Mouse (Mus musculus) large intestine, adult 2 months (tissue): ENCODE measurements around the gene Olfr370. TPM values are rescaled to one million over a fixed set of nuclear protein-coding genes. Genes with fewer than 3 reads are reported as not detected.

ENCODE experiments used
- polyA plus RNA-seq: library from polyadenylated mRNA; depleted of rRNA; stranded (reverse); fragments of >200 nt; gene quantifications from 2 replicates; pipeline ENCODE4 v1.2.3, GENCODE M21; 2012; rRNA removed

The Olfr370 gene
- polyA plus RNA-seq, 1 experiment: not detected

Other genes with a start within 250 kb of the Olfr370 start
- 0.12 TPM in 1 of 2 replicates, not detected in the other for gene Ucp1, start 245.4 kb upstream of the Olfr370 start, polyA plus RNA-seq
- gene Elmod2, start 203.3 kb upstream of the Olfr370 start, polyA plus RNA-seq: 2.3 and 3.7 TPM in 2 replicates
- gene Mgat4d, start 187.3 kb upstream of the Olfr370 start, polyA plus RNA-seq: not detected in 2 replicates
- 0.03 and 0.04 TPM in 2 replicates for gene Clgn, start 145.9 kb upstream of the Olfr370 start, polyA plus RNA-seq
- 2.6 and 8.2 TPM in 2 replicates for gene Scoc, start 77.4 kb upstream of the Olfr370 start, polyA plus RNA-seq
- gene Ndufb7, start 30.9 kb downstream of the Olfr370 start, polyA plus RNA-seq: 479 and 502 TPM in 2 replicates
- 323 and 376 TPM in 2 replicates for gene Tecr, start 72.2 kb downstream of the Olfr370 start, polyA plus RNA-seq
- gene Dnajb1, start 72.4 kb downstream of the Olfr370 start, polyA plus RNA-seq: 23.2 and 28.3 TPM in 2 replicates
- gene Gipc1, start 116.9 kb downstream of the Olfr370 start, polyA plus RNA-seq: 42.0 and 46.4 TPM in 2 replicates
- 2.5 and 3.1 TPM in 2 replicates for gene Ptger1, start 130.9 kb downstream of the Olfr370 start, polyA plus RNA-seq
- 87.2 and 107 TPM in 2 replicates for gene Pkn1, start 163.4 kb downstream of the Olfr370 start, polyA plus RNA-seq
- gene Ddx39, start 179.4 kb downstream of the Olfr370 start, polyA plus RNA-seq: 94.5 and 106 TPM in 2 replicates
- gene Adgre5, start 205.5 kb downstream of the Olfr370 start, polyA plus RNA-seq: 55.1 and 68.0 TPM in 2 replicates